Mouse (Mus musculus): ENCODE results near the gene Igf2bp2. TPM values are rescaled to one million over a fixed set of nuclear protein-coding genes. Genes with fewer than 3 reads are reported as not detected.

The Igf2bp2 gene
- polyA plus RNA-seq, 1 experiment from 2014 or later = 5.2 TPM

DNA sequence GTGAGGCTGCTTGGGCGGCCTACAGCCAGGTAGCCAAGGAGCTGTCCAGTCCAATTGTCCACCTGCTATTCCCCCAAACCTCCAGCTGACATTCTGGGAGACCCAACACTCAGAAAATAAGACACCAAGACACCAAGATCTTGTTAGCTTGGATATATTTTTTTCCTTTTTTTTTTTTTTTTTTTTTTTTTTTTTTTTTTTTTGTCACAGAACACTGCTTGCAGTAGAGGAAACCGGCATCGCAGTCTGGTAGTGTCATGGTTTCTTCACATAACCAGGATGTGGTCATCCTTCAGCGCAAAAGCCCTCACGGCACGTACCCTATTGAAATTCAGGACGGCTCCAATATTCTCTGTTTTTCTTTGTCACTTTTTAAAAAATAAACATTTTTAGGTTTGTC is 104.2 kb downstream of the Igf2bp2 start:
- ATAC-seq (no peak), DNase-seq (no peak)
- Histone ChIP-seq H3K36me3 (replicated peaks; ENCODE audit: insufficient read depth, low read length) (peaks cover 8% of the 10 kb centered on the region; the same call in 1 of the 2 replicates), H3K9ac (replicated peaks) (no peak overlapping the region), H3K27me3 (ENCODE audit: insufficient read depth, low read length) (no peaks in the 10 kb centered on the region), H3K4me3 (ENCODE audit: low read depth, low read length) (no peak overlapping the region), H3K27ac (ENCODE audit: low read depth) (no peak overlapping the region), H3K4me1 (ENCODE audit: insufficient read depth) (peaks cover 2% of the 10 kb centered on the region), H3K9me3 (ENCODE audit: low read length) (no peaks in the 10 kb centered on the region), H3K4me2 (ENCODE audit: low read depth, low read length) (no peak overlapping the region)
- WGBS (ENCODE audit: insufficient replicate concordance) = 72% methylated on average over 7 of the region's 7 CpGs
- TF ChIP-seq CTCF (IDR thresholded peaks at IDR 0.05; ENCODE audit: low read depth) (no peak), EP300 (IDR thresholded peaks at IDR 0.05; ENCODE audit: low read depth) (no peak)

DNA sequence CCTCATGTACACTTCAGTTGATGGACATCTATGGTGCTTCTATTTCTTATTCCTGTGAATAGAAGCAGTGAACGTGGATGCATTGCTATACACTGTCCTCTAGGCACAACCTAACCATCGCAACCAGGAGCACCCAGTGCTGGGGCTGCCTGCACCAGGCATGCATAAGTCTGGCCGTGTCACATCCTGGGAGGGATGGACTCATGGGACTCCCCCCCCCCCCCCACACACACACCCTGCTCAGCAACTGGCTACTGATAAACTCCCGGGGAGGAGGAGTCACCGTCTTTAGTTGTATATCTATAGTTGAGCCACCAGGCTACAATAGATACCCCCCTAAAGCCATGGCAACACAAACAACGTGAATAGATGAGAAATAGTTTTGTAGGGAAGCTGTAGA is 105.6 kb downstream of the Igf2bp2 start:
- H3K9me3 ChIP-seq (ENCODE audit: low read length) = no peaks in the 10 kb centered on the region
- no peak overlapping the region for H3K9ac ChIP-seq (replicated peaks)
- 63% methylated on average over 6 of the region's 6 CpGs for WGBS (ENCODE audit: insufficient replicate concordance)
- ATAC-seq (peak; percentile 35; the same call in 1 of the 2 replicates), DNase-seq (no peak)
- no peak overlapping the region for H3K27ac ChIP-seq (ENCODE audit: low read depth)
- no peaks in the 10 kb centered on the region for H3K27me3 ChIP-seq (ENCODE audit: insufficient read depth, low read length)
- H3K4me1 ChIP-seq (ENCODE audit: insufficient read depth) = peaks cover 2% of the 10 kb centered on the region
- TF ChIP-seq CTCF (IDR thresholded peaks at IDR 0.05; ENCODE audit: low read depth) = no peak
- TF ChIP-seq EP300 (IDR thresholded peaks at IDR 0.05; ENCODE audit: low read depth) = no peak
- H3K36me3 ChIP-seq (replicated peaks; ENCODE audit: insufficient read depth, low read length) = peaks cover 5% of the 10 kb centered on the region; the same call in 1 of the 2 replicates
- H3K4me3 ChIP-seq (ENCODE audit: low read depth, low read length) = no peak overlapping the region
- H3K4me2 ChIP-seq (ENCODE audit: low read depth, low read length) = no peak overlapping the region

DNA sequence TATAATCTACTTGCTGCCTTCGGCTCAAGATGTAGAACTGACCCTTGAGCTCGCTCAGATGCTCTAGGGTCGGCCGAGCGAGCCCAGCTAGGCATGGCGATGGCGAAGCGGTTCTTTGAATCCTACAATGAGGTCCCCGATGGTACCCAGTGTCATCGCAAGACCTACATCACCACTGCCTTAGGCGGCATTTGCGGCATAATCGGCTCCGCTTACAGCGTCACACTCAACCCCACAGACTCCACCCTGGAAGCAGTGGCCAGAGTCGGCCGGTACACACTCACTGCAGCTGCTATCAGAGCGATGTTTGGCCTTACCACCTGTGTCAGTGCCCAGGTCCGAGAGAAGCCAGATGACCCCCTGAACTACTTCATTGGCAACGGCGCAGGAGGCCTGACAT is 109.7 kb downstream of the Igf2bp2 start:
- WGBS (ENCODE audit: insufficient replicate concordance) = 93% methylated on average over 21 of the region's 21 CpGs
- no peak for ATAC-seq
- Histone ChIP-seq H3K27me3 (ENCODE audit: insufficient read depth, low read length) (no peaks in the 10 kb centered on the region), H3K4me1 (ENCODE audit: insufficient read depth) (no peaks in the 10 kb centered on the region), H3K36me3 (replicated peaks; ENCODE audit: insufficient read depth, low read length) (no peaks in the 10 kb centered on the region), H3K4me3 (ENCODE audit: low read depth, low read length) (no peak overlapping the region), H3K9me3 (ENCODE audit: low read length) (no peaks in the 10 kb centered on the region), H3K9ac (replicated peaks) (no peak overlapping the region), H3K4me2 (ENCODE audit: low read depth, low read length) (no peak overlapping the region), H3K27ac (ENCODE audit: low read depth) (no peak overlapping the region)
- TF ChIP-seq CTCF (IDR thresholded peaks at IDR 0.05; ENCODE audit: low read depth) (no peak), EP300 (IDR thresholded peaks at IDR 0.05; ENCODE audit: low read depth) (no peak)
- DNase-seq = no peak

DNA sequence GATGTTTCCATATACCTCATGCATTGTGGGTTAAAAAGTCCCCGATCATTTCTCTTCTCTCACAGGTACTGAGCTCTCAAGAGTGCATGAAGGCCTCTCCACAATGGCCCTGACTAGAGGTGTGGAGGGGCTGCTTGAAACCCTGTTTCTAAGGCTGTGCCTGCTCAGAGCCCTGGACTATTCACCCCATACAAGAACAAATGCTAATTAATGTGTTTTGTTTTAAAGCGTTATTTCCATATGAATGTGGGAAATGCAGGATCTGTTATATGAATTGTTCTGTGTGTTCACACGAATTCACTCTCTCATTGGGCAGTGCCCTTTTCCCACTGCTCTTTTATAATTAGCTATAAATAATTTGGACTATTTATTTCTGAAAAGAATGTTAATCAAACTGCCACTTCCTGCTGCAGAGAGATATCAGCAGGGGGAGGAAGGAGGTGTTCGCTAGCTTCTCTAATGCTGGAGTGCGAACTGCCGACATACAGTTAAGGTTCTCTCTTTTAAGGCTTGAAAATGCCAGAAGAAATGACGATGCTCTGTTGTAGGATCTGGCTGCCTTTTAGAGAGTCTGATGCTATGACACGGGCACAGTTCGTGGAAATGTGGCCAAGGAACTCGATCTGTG is 116.2 kb downstream of the Igf2bp2 start:
- no peak for TF ChIP-seq EP300 (IDR thresholded peaks at IDR 0.05; ENCODE audit: low read depth)
- TF ChIP-seq CTCF (IDR thresholded peaks at IDR 0.05; ENCODE audit: low read depth) = no peak
- Histone ChIP-seq H3K9me3 (ENCODE audit: low read length) (no peaks in the 10 kb centered on the region), H3K27ac (ENCODE audit: low read depth) (no peak overlapping the region), H3K4me2 (ENCODE audit: low read depth, low read length) (no peak overlapping the region), H3K9ac (replicated peaks) (no peak overlapping the region), H3K4me3 (ENCODE audit: low read depth, low read length) (no peak overlapping the region), H3K4me1 (ENCODE audit: insufficient read depth) (no peaks in the 10 kb centered on the region), H3K27me3 (ENCODE audit: insufficient read depth, low read length) (no peaks in the 10 kb centered on the region), H3K36me3 (replicated peaks; ENCODE audit: insufficient read depth, low read length) (peaks cover 32% of the 10 kb centered on the region)
- ATAC-seq (no peak), DNase-seq (no peak)
- WGBS (ENCODE audit: insufficient replicate concordance) = 73% methylated on average over 10 of the region's 10 CpGs

DNA sequence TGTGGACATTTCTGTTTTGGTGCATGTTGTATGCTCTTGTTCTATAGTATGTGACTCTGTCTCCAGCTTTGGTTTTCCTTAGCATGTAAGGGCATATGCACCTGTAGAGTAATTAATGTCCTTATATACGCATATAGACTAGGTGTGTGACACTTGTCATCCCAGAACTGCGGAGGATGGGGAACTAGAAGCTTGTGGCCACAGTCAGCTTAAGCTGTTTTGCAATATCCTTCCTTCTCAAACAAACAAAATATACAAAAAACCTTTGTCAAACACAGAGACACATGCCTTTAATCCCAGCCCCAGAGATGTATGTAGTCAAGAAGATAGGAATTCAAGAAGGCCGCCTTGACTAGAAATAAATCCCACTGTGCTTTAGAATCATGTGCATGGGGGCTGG is 117.2 kb downstream of the Igf2bp2 start:
- Histone ChIP-seq H3K4me2 (ENCODE audit: low read depth, low read length) (no peak overlapping the region), H3K27me3 (ENCODE audit: insufficient read depth, low read length) (no peaks in the 10 kb centered on the region), H3K4me3 (ENCODE audit: low read depth, low read length) (no peak overlapping the region), H3K9ac (replicated peaks) (no peak overlapping the region), H3K4me1 (ENCODE audit: insufficient read depth) (no peaks in the 10 kb centered on the region), H3K36me3 (replicated peaks; ENCODE audit: insufficient read depth, low read length) (peaks cover 39% of the 10 kb centered on the region), H3K9me3 (ENCODE audit: low read length) (no peaks in the 10 kb centered on the region), H3K27ac (ENCODE audit: low read depth) (no peak overlapping the region)
- WGBS (ENCODE audit: insufficient replicate concordance) = 81% methylated on average over 3 of the region's 3 CpGs
- DNase-seq = no peak
- ATAC-seq = no peak
- TF ChIP-seq EP300 (IDR thresholded peaks at IDR 0.05; ENCODE audit: low read depth) (no peak), CTCF (IDR thresholded peaks at IDR 0.05; ENCODE audit: low read depth) (no peak)

DNA sequence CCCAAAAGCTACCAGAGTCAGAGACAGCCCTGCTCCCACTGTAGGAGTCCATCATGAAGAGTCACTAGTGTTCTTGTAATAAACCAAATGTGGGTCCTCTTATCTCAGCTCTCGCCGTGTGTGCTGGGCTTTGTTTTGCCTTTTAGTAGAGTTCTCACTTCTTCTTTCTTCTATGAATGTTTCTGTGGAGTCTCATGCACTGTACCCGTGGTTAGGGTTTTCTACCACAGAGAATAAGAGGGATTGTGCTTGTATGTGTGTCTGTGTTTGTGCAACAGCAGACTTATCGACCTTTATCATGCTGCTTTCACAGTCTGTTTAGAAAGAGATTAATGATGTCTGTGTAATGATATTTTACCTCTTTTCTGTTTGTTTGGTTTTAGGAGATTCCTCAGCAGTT is 119.3 kb downstream of the Igf2bp2 start:
- 58% methylated on average over 4 of the region's 4 CpGs for WGBS (ENCODE audit: insufficient replicate concordance)
- Histone ChIP-seq H3K9me3 (ENCODE audit: low read length) (no peaks in the 10 kb centered on the region), H3K27ac (ENCODE audit: low read depth) (no peak overlapping the region), H3K27me3 (ENCODE audit: insufficient read depth, low read length) (no peaks in the 10 kb centered on the region), H3K9ac (replicated peaks) (no peak overlapping the region), H3K36me3 (replicated peaks; ENCODE audit: insufficient read depth, low read length) (peaks cover 56% of the 10 kb centered on the region), H3K4me2 (ENCODE audit: low read depth, low read length) (no peak overlapping the region), H3K4me3 (ENCODE audit: low read depth, low read length) (no peak overlapping the region), H3K4me1 (ENCODE audit: insufficient read depth) (no peaks in the 10 kb centered on the region)
- TF ChIP-seq EP300 (IDR thresholded peaks at IDR 0.05; ENCODE audit: low read depth) = no peak
- TF ChIP-seq CTCF (IDR thresholded peaks at IDR 0.05; ENCODE audit: low read depth) = no peak
- no peak for DNase-seq
- ATAC-seq = no peak

Measured in liver, postnatal 0 days (tissue).